Mouse (Mus musculus): ENCODE measurements at regions not wholly inside any gene's neighbourhood (a gene's known extent, or its start where the extent isn't known, plus 50 kb on each side); places are given as distances from the start of the nearest gene placed in this dataset.

- no peak for TF ChIP-seq CTCF (IDR thresholded peaks at IDR 0.05; ENCODE audit: low read depth, low read length)
- no peak for TF ChIP-seq GATA1 (IDR thresholded peaks at IDR 0.05; ENCODE audit: borderline replicate concordance, low read length)
- TF ChIP-seq TAL1 (conservative IDR thresholded peaks at IDR 0.05; ENCODE audit: low read depth, low read length), result no peak
These were observed 217.5 kb downstream of the Rplp1 start for GRCm38 (mm10) chr9:61696831-61697230.

Data from G1E (cell line).